Mouse (Mus musculus): ENCODE data around the gene Ank.

Ank gene

GRCm38 (mm10) chr15:27537519-27538223 lies 71.2 kb downstream of the Ank start:
- in situ Hi-C loops (cut with MboI, MseI): no loop called here

GRCm38 (mm10) chr15:27539745-27540144 lies 73.3 kb downstream of the Ank start:
- in situ Hi-C loops (cut with MboI, MseI): no loop called here

GRCm38 (mm10) chr15:27545203-27545602 lies 78.7 kb downstream of the Ank start:
- in situ Hi-C loops (cut with MboI, MseI): no loop called here

- in situ Hi-C loops (cut with MboI, MseI): no loop called here
Observed at GRCm38 (mm10) chr15:27548110-27548509, 81.6 kb downstream of the Ank start.

GRCm38 (mm10) chr15:27549071-27549470 lies 82.6 kb downstream of the Ank start:
- in situ Hi-C loops (cut with MboI, MseI): no loop called here

GRCm38 (mm10) chr15:27549878-27550277 lies 83.4 kb downstream of the Ank start:
- in situ Hi-C loops (cut with MboI, MseI): no loop called here

- in situ Hi-C loops (cut with MboI, MseI): no loop called here
Observed at GRCm38 (mm10) chr15:27550358-27550992, 84.0 kb downstream of the Ank start.

GRCm38 (mm10) chr15:27551117-27552114 lies 84.9 kb downstream of the Ank start:
- in situ Hi-C loops (cut with MboI, MseI): no loop called here

GRCm38 (mm10) chr15:27552129-27552700 lies 85.7 kb downstream of the Ank start:
- in situ Hi-C loops (cut with MboI, MseI): no loop called here

- in situ Hi-C loops (cut with MboI, MseI): no loop called here
Observed at GRCm38 (mm10) chr15:27553554-27553953, 87.1 kb downstream of the Ank start.

GRCm38 (mm10) chr15:27558456-27559147 lies 92.1 kb downstream of the Ank start:
- in situ Hi-C loops (cut with MboI, MseI): loop anchor here (5.0 kb wide), 1 partner anchor 71 kb away; no protein-coding TSS in a partner anchor

GRCm38 (mm10) chr15:27560315-27560714 lies 93.8 kb downstream of the Ank start:
- in situ Hi-C loops (cut with MboI, MseI): no loop called here

- in situ Hi-C loops (cut with MboI, MseI): no loop called here
Observed at GRCm38 (mm10) chr15:27564106-27565100, 97.9 kb downstream of the Ank start.

GRCm38 (mm10) chr15:27565626-27566185 lies 99.2 kb downstream of the Ank start:
- in situ Hi-C loops (cut with MboI, MseI): no loop called here

- in situ Hi-C loops (cut with MboI, MseI): no loop called here
Observed at GRCm38 (mm10) chr15:27567356-27567755, 100.9 kb downstream of the Ank start.

- in situ Hi-C loops (cut with MboI, MseI): no loop called here
Observed at GRCm38 (mm10) chr15:27568371-27568770, 101.9 kb downstream of the Ank start.

- in situ Hi-C loops (cut with MboI, MseI): no loop called here
Observed at GRCm38 (mm10) chr15:27569924-27570323, 103.4 kb downstream of the Ank start.

- in situ Hi-C loops (cut with MboI, MseI): no loop called here
Observed at GRCm38 (mm10) chr15:27570385-27570784, 103.9 kb downstream of the Ank start.

GRCm38 (mm10) chr15:27571179-27571578 lies 104.7 kb downstream of the Ank start:
- in situ Hi-C loops (cut with MboI, MseI): no loop called here

Measured in regulatory T cell (primary cell).